Mouse (Mus musculus) c-Kit-positive CD71-positive TER-119-positive erythroid progenitor cells, embryonic 14.5 days (primary cell): ENCODE measurements around the gene Dusp2.
A peak's percentile ranks its signal among the peaks of the same experiment; 100 is the strongest.

Source experiments
- DNase-seq: peaks from one replicate; pipeline ENCODE4 v3.0.0-alpha.2; 2013; ENCODE audit warnings: low spot score

The Dusp2 gene

GRCm38 (mm10) chr2:127367126-127367820 lies 31.3 kb downstream of the Dusp2 start:
- no peak for DNase-seq

- DNase-seq = no peak
Measured at GRCm38 (mm10) chr2:127369703-127370376, 33.9 kb downstream of the Dusp2 start.

- DNase-seq = peak; percentile 83
Measured at GRCm38 (mm10) chr2:127370561-127371483, 34.9 kb downstream of the Dusp2 start.

GRCm38 (mm10) chr2:127371484-127371861 lies 35.5 kb downstream of the Dusp2 start:
- no peak for DNase-seq

GRCm38 (mm10) chr2:127372082-127372481 lies 36.1 kb downstream of the Dusp2 start:
- no peak for DNase-seq

- DNase-seq = no peak
Measured at GRCm38 (mm10) chr2:127374131-127374530, 38.2 kb downstream of the Dusp2 start.

GRCm38 (mm10) chr2:127375087-127375486 lies 39.1 kb downstream of the Dusp2 start:
- DNase-seq = no peak

- no peak for DNase-seq
Measured at GRCm38 (mm10) chr2:127375759-127376341, 39.9 kb downstream of the Dusp2 start.

GRCm38 (mm10) chr2:127376423-127377051 lies 40.6 kb downstream of the Dusp2 start:
- DNase-seq = no peak

GRCm38 (mm10) chr2:127377942-127378610 lies 42.1 kb downstream of the Dusp2 start:
- DNase-seq = no peak

GRCm38 (mm10) chr2:127378611-127378990 lies 42.6 kb downstream of the Dusp2 start:
- no peak for DNase-seq

- no peak for DNase-seq
Measured at GRCm38 (mm10) chr2:127379250-127379649, 43.3 kb downstream of the Dusp2 start.

- DNase-seq = no peak
Measured at GRCm38 (mm10) chr2:127383881-127384280, 47.9 kb downstream of the Dusp2 start.

- no peak for DNase-seq
Measured at GRCm38 (mm10) chr2:127387521-127387920, 51.6 kb downstream of the Dusp2 start.
